Mouse (Mus musculus): Measurements from ENCODE around the gene Aurkb. TPM values are rescaled to one million over a fixed set of nuclear protein-coding genes. Genes with fewer than 3 reads are reported as not detected.

The Aurkb gene
- polyA plus RNA-seq, 1 experiment from 2014 or later: 61.7 TPM

DNA sequence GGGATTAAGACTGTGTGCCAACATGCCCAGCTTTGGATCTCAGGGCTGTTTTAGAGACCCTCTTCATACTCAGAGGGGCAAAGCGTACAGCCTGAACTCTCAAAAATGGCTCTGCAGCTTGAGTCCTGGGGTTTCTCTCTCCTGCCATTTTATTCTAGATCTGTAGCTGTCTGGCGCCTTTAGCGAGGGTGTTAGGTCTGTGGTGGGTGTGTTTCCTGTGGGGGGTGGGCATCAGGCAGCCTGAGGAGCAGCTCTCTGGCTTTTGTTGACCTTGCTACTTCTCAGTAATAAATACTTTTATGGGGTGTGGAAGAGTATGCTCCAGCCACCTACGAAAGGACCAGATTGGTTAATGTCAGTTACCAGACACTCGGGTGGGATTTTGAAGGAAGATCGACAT is 32.6 kb downstream of the Aurkb start:
- 86% methylated on average over 6 of the region's 6 CpGs for WGBS
- H3K27ac ChIP-seq (replicated peaks in 1 of 2; ENCODE audit: control insufficient read depth in 1 of 2, insufficient read depth in 1 of 2, low read depth in 2 of 2, low read length in 2 of 2): no peak overlapping the region
- ATAC-seq (ENCODE audit: insufficient number of reproducible peaks, insufficient read depth, low FRiP score, low read depth): no peak
- no peaks in the 10 kb centered on the region for H3K27me3 ChIP-seq (ENCODE audit: control insufficient read depth, insufficient read depth, low read length)
- H3K9ac ChIP-seq (ENCODE audit: low read length): no peak overlapping the region
- no peaks in the 10 kb centered on the region for H3K9me3 ChIP-seq (ENCODE audit: control insufficient read depth, low read length)
- no peaks in the 10 kb centered on the region for H3K36me3 ChIP-seq (ENCODE audit: control insufficient read depth, insufficient read depth, low read length)
- H3K4me1 ChIP-seq (ENCODE audit: control insufficient read depth in 2 of 2, insufficient read depth in 2 of 2, low read length in 2 of 2): peaks cover 0 to 2% of the 10 kb centered on the region in 2 experiments; a peak in 1 of 4 replicates
- H3K4me2 ChIP-seq (ENCODE audit: low read length): no peak overlapping the region
- H3K4me3 ChIP-seq (ENCODE audit: control insufficient read depth in 1 of 2, insufficient read depth in 1 of 2, low read depth in 1 of 2, low read length in 2 of 2): no peak overlapping the region

DNA sequence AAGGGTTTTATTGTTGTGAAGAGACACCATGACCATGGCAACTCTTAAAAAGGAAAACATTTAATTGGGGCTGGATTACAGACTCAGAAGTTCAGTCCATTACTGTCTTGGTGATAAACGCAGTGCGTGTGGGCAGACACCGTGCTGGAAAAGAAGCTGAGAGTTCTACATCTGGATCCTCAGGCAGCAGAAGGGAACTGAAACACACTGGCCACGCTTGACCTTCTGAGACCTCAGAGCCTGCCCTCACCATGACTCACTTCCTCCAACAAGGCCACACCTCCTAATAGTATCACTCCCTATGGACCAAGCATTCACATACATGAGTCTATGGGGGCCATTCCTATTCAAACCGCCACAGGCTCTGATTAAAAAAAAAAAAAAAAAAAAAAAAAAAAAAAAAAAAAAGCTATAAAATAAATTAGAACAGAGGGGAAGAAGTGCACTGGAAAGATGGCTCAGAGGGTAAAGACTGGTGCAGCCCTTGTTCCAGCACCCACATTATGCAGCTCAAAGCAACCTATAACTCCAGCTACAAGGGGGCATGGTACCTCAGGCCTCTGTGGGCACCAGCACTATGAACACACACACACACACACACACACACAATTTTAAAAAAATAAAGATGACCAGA is 33.5 kb downstream of the Aurkb start:
- no peak for ATAC-seq (ENCODE audit: insufficient number of reproducible peaks, insufficient read depth, low FRiP score, low read depth)
- no peak overlapping the region for H3K9ac ChIP-seq (ENCODE audit: low read length)
- H3K27me3 ChIP-seq (ENCODE audit: control insufficient read depth, insufficient read depth, low read length): no peaks in the 10 kb centered on the region
- no peak overlapping the region for H3K27ac ChIP-seq (replicated peaks in 1 of 2; ENCODE audit: control insufficient read depth in 1 of 2, insufficient read depth in 1 of 2, low read depth in 2 of 2, low read length in 2 of 2)
- no peaks in the 10 kb centered on the region for H3K9me3 ChIP-seq (ENCODE audit: control insufficient read depth, low read length)
- no peak overlapping the region for H3K4me2 ChIP-seq (ENCODE audit: low read length)
- H3K4me3 ChIP-seq (ENCODE audit: control insufficient read depth in 1 of 2, insufficient read depth in 1 of 2, low read depth in 1 of 2, low read length in 2 of 2): no peak overlapping the region
- H3K36me3 ChIP-seq (ENCODE audit: control insufficient read depth, insufficient read depth, low read length): no peaks in the 10 kb centered on the region
- WGBS: 65% methylated on average over 5 of the region's 5 CpGs
- H3K4me1 ChIP-seq (ENCODE audit: control insufficient read depth in 2 of 2, insufficient read depth in 2 of 2, low read length in 2 of 2): peaks cover 0 to 2% of the 10 kb centered on the region in 2 experiments; a peak in 1 of 4 replicates

DNA sequence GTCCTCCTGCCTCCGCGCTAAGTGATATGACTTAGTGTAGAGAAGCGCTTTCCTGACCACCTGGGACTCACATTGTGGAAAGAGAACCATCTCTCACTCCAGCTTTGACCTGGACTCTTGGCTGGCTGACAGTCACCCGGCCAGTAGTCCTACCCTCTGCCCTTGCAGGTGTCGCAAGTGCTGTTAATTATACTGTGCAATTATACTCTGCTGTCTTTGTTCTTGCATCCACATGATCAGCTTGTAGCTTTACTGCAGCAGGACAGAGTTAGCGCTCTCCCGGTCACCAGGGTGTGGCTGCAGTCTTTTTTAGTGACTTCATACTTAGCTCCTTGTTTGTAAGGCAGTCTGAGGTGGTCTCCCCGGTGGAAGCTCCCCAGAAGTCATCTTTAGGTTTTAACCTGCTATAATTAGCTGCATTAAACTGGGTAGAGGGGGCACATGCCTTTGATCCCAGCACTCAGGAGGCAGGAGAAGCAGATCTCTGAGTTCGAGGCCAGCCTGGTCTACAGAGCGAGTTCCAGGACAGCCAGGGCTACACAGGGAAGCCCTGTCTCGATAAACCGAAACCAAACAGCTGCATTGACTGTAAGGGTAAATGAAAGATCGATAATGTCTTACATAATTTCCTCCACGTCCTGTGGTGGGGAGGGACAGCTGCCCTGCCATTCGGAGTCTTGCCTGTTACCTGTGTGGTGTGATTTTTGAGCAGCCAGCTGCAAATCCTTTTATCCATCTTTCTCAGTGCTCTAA is 34.8 kb downstream of the Aurkb start:
- Histone ChIP-seq H3K4me2 (ENCODE audit: low read length) (no peak overlapping the region), H3K4me3 (ENCODE audit: control insufficient read depth in 1 of 2, insufficient read depth in 1 of 2, low read depth in 1 of 2, low read length in 2 of 2) (no peak overlapping the region), H3K27ac (replicated peaks in 1 of 2; ENCODE audit: control insufficient read depth in 1 of 2, insufficient read depth in 1 of 2, low read depth in 2 of 2, low read length in 2 of 2) (no peak overlapping the region), H3K9me3 (ENCODE audit: control insufficient read depth, low read length) (no peaks in the 10 kb centered on the region), H3K36me3 (ENCODE audit: control insufficient read depth, insufficient read depth, low read length) (no peaks in the 10 kb centered on the region), H3K9ac (ENCODE audit: low read length) (no peak overlapping the region), H3K4me1 (ENCODE audit: control insufficient read depth in 2 of 2, insufficient read depth in 2 of 2, low read length in 2 of 2) (no peaks in the 10 kb centered on the region; a peak in 1 of 4 replicates), H3K27me3 (ENCODE audit: control insufficient read depth, insufficient read depth, low read length) (no peaks in the 10 kb centered on the region)
- 0 out of 2 replicates have a peak, but pooled peaks have one; percentile 17 for ATAC-seq (ENCODE audit: insufficient number of reproducible peaks, insufficient read depth, low FRiP score, low read depth)
- WGBS: 73% methylated on average over 15 of the region's 15 CpGs

DNA sequence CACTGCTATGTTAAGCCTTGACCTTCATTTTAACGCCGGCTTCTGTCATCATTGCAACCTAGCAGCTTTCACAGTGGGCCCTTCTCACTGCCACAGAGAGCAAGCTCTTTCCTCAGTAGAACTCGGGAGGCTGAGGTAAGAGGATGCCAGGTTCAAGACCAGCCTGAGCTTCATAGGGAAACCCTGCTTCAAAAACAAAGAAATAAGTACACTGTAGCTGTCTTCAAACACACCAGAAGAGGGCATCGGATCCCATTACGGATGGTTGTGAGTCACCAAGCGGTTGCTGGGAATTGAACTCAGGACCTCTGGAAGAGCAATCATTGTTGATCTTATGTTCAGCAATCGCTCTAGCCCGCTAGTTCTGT is 35.4 kb downstream of the Aurkb start:
- Histone ChIP-seq H3K27me3 (ENCODE audit: control insufficient read depth, insufficient read depth, low read length) (no peaks in the 10 kb centered on the region), H3K4me3 (ENCODE audit: control insufficient read depth in 1 of 2, insufficient read depth in 1 of 2, low read depth in 1 of 2, low read length in 2 of 2) (no peak overlapping the region), H3K4me2 (ENCODE audit: low read length) (no peak overlapping the region), H3K4me1 (ENCODE audit: control insufficient read depth in 2 of 2, insufficient read depth in 2 of 2, low read length in 2 of 2) (no peaks in the 10 kb centered on the region; a peak in 1 of 4 replicates), H3K27ac (replicated peaks in 1 of 2; ENCODE audit: control insufficient read depth in 1 of 2, insufficient read depth in 1 of 2, low read depth in 2 of 2, low read length in 2 of 2) (no peak overlapping the region), H3K9me3 (ENCODE audit: control insufficient read depth, low read length) (no peaks in the 10 kb centered on the region), H3K9ac (ENCODE audit: low read length) (no peak overlapping the region), H3K36me3 (ENCODE audit: control insufficient read depth, insufficient read depth, low read length) (no peaks in the 10 kb centered on the region)
- 87% methylated on average over 8 of the region's 8 CpGs for WGBS
- no peak for ATAC-seq (ENCODE audit: insufficient number of reproducible peaks, insufficient read depth, low FRiP score, low read depth)

DNA sequence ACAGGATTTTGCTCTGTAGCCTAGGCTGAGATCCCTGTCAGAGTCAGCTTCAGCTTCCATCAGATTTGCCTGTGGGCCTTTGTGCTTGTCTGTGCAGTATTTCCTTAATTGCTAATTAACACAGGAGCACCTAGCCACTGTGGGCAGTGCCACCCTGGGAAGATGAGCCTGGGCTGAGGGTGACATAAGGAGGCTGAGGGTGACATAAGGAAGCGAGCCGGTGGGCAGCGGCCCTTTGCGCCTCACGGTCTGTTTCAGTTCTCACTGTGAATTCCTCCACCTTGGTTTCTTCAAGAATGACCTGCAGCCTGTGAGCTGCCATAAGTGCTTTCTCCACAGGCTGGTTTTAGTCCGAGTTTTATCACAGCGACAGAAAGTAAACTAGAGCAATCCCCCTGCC is 36.2 kb downstream of the Aurkb start:
- Histone ChIP-seq H3K9me3 (ENCODE audit: control insufficient read depth, low read length) (no peaks in the 10 kb centered on the region), H3K4me3 (ENCODE audit: control insufficient read depth in 1 of 2, insufficient read depth in 1 of 2, low read depth in 1 of 2, low read length in 2 of 2) (no peak overlapping the region), H3K4me2 (ENCODE audit: low read length) (no peak overlapping the region), H3K27ac (replicated peaks in 1 of 2; ENCODE audit: control insufficient read depth in 1 of 2, insufficient read depth in 1 of 2, low read depth in 2 of 2, low read length in 2 of 2) (no peak overlapping the region), H3K36me3 (ENCODE audit: control insufficient read depth, insufficient read depth, low read length) (no peaks in the 10 kb centered on the region), H3K27me3 (ENCODE audit: control insufficient read depth, insufficient read depth, low read length) (no peaks in the 10 kb centered on the region), H3K4me1 (ENCODE audit: control insufficient read depth in 2 of 2, insufficient read depth in 2 of 2, low read length in 2 of 2) (peaks cover 3 to 4% of the 10 kb centered on the region in 2 experiments; a peak in 2 of 4 replicates), H3K9ac (ENCODE audit: low read length) (no peak overlapping the region)
- ATAC-seq (ENCODE audit: insufficient number of reproducible peaks, insufficient read depth, low FRiP score, low read depth): no peak
- WGBS: 79% methylated on average over 7 of the region's 7 CpGs

DNA sequence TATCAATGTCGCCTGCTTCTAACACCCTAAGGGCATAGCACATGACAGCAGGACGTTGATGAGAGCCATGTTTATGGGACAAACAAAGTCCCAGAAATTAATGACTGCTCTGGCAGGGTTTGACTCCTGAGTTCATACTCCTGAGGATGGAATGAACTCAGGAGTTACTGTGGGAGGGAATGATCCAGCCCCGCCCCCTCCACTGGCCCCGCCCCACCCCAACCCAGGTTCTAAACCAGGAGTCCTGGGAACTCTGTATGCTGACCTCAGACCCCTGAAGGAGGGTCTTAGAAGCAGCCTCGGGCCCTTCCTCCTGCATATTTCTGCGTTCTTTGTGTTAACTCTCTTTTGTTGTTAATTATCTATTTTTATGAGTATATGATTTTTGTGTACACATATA is 40.2 kb downstream of the Aurkb start:
- Histone ChIP-seq H3K4me3 (ENCODE audit: control insufficient read depth in 1 of 2, insufficient read depth in 1 of 2, low read depth in 1 of 2, low read length in 2 of 2) (no peak overlapping the region), H3K9ac (ENCODE audit: low read length) (no peak overlapping the region), H3K4me1 (ENCODE audit: control insufficient read depth in 2 of 2, insufficient read depth in 2 of 2, low read length in 2 of 2) (peaks cover 19 to 33% of the 10 kb centered on the region in 2 experiments), H3K36me3 (ENCODE audit: control insufficient read depth, insufficient read depth, low read length) (peaks cover 14% of the 10 kb centered on the region), H3K9me3 (ENCODE audit: control insufficient read depth, low read length) (no peaks in the 10 kb centered on the region), H3K27me3 (ENCODE audit: control insufficient read depth, insufficient read depth, low read length) (no peaks in the 10 kb centered on the region), H3K27ac (replicated peaks in 1 of 2; ENCODE audit: control insufficient read depth in 1 of 2, insufficient read depth in 1 of 2, low read depth in 2 of 2, low read length in 2 of 2) (no peak overlapping the region), H3K4me2 (ENCODE audit: low read length) (no peak overlapping the region)
- 73% methylated on average over 6 of the region's 6 CpGs for WGBS
- ATAC-seq (ENCODE audit: insufficient number of reproducible peaks, insufficient read depth, low FRiP score, low read depth): no peak

DNA sequence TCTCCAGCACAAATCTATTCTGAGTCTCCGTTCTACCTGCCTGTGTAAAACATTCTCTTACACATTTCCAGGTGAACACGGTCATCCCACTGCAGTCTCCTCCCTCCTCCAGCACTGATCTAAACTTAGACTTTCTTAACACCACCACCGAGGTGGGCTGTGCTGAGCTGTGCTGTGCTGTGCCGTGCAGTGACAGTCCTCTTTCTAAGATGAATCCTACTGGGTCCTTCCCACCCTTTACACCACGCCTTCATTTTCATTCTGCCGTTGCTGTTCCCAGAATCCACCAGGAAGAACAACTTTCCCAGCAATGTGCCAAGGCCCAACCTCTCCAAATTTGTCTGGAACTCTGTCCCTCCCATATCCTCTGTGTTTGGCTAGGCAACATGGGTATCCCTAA is 40.9 kb downstream of the Aurkb start:
- no peak overlapping the region for H3K9ac ChIP-seq (ENCODE audit: low read length)
- no peak overlapping the region for H3K4me2 ChIP-seq (ENCODE audit: low read length)
- peaks cover 21% of the 10 kb centered on the region for H3K36me3 ChIP-seq (ENCODE audit: control insufficient read depth, insufficient read depth, low read length)
- H3K27ac ChIP-seq (replicated peaks in 1 of 2; ENCODE audit: control insufficient read depth in 1 of 2, insufficient read depth in 1 of 2, low read depth in 2 of 2, low read length in 2 of 2): peak overlapping the region; percentile 51 to 98
- no peaks in the 10 kb centered on the region for H3K9me3 ChIP-seq (ENCODE audit: control insufficient read depth, low read length)
- no peak for ATAC-seq (ENCODE audit: insufficient number of reproducible peaks, insufficient read depth, low FRiP score, low read depth)
- WGBS: 31% methylated on average over 6 of the region's 6 CpGs
- no peaks in the 10 kb centered on the region for H3K27me3 ChIP-seq (ENCODE audit: control insufficient read depth, insufficient read depth, low read length)
- H3K4me3 ChIP-seq (ENCODE audit: control insufficient read depth in 1 of 2, insufficient read depth in 1 of 2, low read depth in 1 of 2, low read length in 2 of 2): no peak overlapping the region
- H3K4me1 ChIP-seq (ENCODE audit: control insufficient read depth in 2 of 2, insufficient read depth in 2 of 2, low read length in 2 of 2): peaks cover 19 to 36% of the 10 kb centered on the region in 2 experiments
